Mouse (Mus musculus) liver, embryonic 12.5 days (tissue): Measurements from ENCODE around the gene Nt5dc2. TPM values are rescaled to one million over a fixed set of nuclear protein-coding genes. Genes with fewer than 3 reads are reported as not detected.

Source experiments
- ATAC-seq: fragments of 200-750 bp; cut with Nextera tagmentation; 2 replicates; pipeline ENCODE4 v1.8.0; 2017; ENCODE audit warnings: moderate number of reproducible peaks, mild to moderate bottlenecking, moderate library complexity
- H3K27ac ChIP-seq: fragments of 300-500 bp; sonication (generic); 2 replicates; pipeline ENCODE4 v1.5.1; 2016; ENCODE audit warnings: mild to moderate bottlenecking
- H3K27me3 ChIP-seq: fragments of 300-500 bp; sonication (generic); replicated peaks from 2 replicates; pipeline ENCODE4 v1.6.1; 2016; ENCODE audit warnings: mild to moderate bottlenecking, moderate library complexity
- H3K36me3 ChIP-seq: fragments of 300-500 bp; sonication (generic); 2 replicates; pipeline ENCODE4 v1.6.1; 2016; ENCODE audit warnings: mild to moderate bottlenecking, moderate library complexity
- H3K4me1 ChIP-seq: fragments of 300-500 bp; sonication (generic); 2 replicates; pipeline ENCODE4 v1.6.1; 2016
- H3K4me2 ChIP-seq: fragments of 300-500 bp; sonication (generic); 2 replicates; pipeline ENCODE4 v1.6.1; 2016; ENCODE audit warnings: mild to moderate bottlenecking, moderate library complexity
- H3K4me3 ChIP-seq: fragments of 300-500 bp; sonication (generic); 2 replicates; pipeline ENCODE4 v1.5.1; 2016; ENCODE audit warnings: mild to moderate bottlenecking, moderate library complexity
- H3K9ac ChIP-seq: fragments of 300-500 bp; sonication (generic); 2 replicates; pipeline ENCODE4 v1.6.1; 2016; ENCODE audit warnings: mild to moderate bottlenecking, moderate library complexity
- H3K9me3 ChIP-seq: fragments of 300-500 bp; sonication (generic); replicated peaks from 2 replicates; pipeline ENCODE4 v1.6.1; 2016; ENCODE audit warnings: mild to moderate bottlenecking, moderate library complexity
- WGBS: fragments of 180-500 bp; shearing (Covaris S2); methylation state at CpG from one replicate; pipeline ENCODE4 v1.1.7; 2016; ENCODE audit not compliant: insufficient replicate concordance; 5-methylcytosine and 5-hydroxymethylcytosine counted together
- polyA plus RNA-seq: library from polyadenylated mRNA; unstranded; fragments of >200 nt; fragmentation: Nextera tagmentation; extraction: Ambion mirVana; gene quantifications from 2 replicates; pipeline ENCODE4 v1.2.1, GENCODE M21; 2016

Gene Nt5dc2
- polyA plus RNA-seq, 1 experiment from 2014 or later, result 306 TPM

DNA sequence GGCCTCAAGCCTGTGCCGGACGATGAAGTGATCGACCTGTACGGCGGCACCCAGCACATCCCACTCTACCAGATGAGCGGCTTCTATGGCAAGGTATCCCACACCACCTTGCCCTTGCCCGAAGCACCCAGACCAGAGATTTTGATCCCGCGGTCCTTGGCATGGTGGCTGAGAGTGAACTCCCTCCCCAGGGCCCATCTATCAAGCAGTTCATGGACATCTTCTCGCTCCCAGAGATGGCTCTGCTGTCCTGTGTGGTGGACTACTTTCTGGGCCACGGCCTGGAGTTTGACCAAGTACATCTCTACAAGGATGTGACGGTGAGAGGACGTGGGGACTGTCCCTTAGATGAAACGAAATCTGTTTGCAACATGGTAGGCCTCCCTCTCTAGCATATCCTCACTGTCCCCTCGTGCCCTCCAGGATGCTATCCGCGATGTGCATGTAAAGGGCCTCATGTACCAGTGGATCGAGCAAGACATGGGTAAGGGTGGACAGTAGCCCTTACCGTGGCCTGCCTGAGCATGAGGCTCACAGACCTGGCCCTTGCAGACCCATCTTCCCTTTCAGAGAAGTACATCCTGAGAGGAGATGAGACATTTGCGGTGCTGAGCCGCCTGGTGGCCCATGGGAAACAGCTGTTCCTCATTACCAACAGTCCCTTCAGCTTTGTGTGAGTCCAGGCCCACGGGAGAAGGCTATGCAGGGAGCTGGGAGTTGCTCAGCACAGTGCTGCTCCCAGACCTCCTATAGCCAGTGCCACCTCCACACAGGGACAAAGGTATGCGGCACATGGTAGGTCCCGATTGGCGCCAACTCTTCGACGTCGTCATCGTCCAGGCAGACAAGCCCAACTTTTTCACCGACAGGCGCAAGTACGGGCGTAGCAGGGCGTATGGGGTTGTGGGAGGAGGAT is 4.9 kb downstream of the Nt5dc2 start:
- H3K9ac ChIP-seq, result no peak overlapping the region
- 89% methylated on average over 34 of the region's 34 CpGs for WGBS
- no peak overlapping the region for H3K27ac ChIP-seq
- peaks cover 26% of the 10 kb centered on the region for H3K4me1 ChIP-seq
- H3K4me3 ChIP-seq, result no peak overlapping the region
- no peak overlapping the region for H3K4me2 ChIP-seq
- H3K36me3 ChIP-seq, result peaks cover 78% of the 10 kb centered on the region
- no peaks in the 10 kb centered on the region for H3K27me3 ChIP-seq
- ATAC-seq, result no peak
- H3K9me3 ChIP-seq, result no peaks in the 10 kb centered on the region

GRCm38 (mm10) chr14:31136411-31137280 is 5.8 kb downstream of the Nt5dc2 start:
- 84% methylated on average over 26 of the region's 26 CpGs for WGBS
- ATAC-seq, result no peak
- no peaks in the 10 kb centered on the region for H3K27me3 ChIP-seq
- H3K4me3 ChIP-seq, result no peak overlapping the region
- no peak overlapping the region for H3K4me2 ChIP-seq
- H3K9me3 ChIP-seq, result no peaks in the 10 kb centered on the region
- peaks cover 87% of the 10 kb centered on the region for H3K36me3 ChIP-seq
- H3K4me1 ChIP-seq, result peaks cover 22% of the 10 kb centered on the region
- no peak overlapping the region for H3K27ac ChIP-seq
- no peak overlapping the region for H3K9ac ChIP-seq

DNA sequence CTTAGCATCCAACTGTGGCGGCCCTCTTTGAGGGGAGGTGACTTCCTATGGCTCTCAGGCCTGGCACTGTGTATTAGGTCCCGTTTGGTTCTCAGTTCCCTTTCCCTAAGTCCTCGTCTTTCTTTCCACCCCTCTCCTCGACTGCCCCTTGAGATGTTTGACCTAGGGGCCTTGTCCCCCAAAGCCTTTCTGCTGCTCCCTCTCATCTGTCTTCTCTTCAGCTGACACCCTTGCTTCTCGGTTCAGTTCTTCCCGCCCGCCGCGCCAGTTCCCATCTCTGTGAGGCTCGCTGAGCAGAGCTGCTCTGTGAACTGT is 6.4 kb downstream of the Nt5dc2 start:
- 77% methylated on average over 10 of the region's 10 CpGs for WGBS
- Histone ChIP-seq H3K36me3 (peaks cover 93% of the 10 kb centered on the region), H3K9me3 (peaks cover 4% of the 10 kb centered on the region; the same call in 1 of the 2 replicates), H3K4me1 (peaks cover 17% of the 10 kb centered on the region), H3K27ac (no peak overlapping the region), H3K9ac (no peak overlapping the region), H3K27me3 (no peaks in the 10 kb centered on the region), H3K4me3 (no peak overlapping the region), H3K4me2 (no peak overlapping the region)
- ATAC-seq, result no peak

DNA sequence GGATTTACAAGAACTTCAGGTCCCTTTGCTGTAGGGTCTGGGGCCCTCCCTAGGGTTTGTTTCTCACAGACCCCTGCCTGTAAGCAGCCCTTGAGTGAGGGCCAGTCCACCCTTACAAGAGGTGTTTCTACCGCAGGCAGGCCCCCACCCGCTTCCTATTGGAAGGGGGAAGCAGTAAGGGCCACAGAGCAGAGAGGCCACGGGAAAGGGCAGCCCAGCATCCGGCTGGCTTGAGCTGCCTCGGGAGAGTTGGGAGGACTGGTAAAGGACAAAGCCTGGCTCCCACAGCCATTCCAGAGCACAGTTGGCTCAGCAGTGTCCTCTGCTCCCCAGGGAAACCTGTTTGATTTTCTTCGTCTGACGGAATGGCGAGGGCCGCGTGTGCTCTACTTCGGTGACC is 6.9 kb downstream of the Nt5dc2 start:
- H3K27ac ChIP-seq, result no peak overlapping the region
- no peak for ATAC-seq
- H3K4me3 ChIP-seq, result no peak overlapping the region
- H3K4me2 ChIP-seq, result no peak overlapping the region
- WGBS, result 74% methylated on average over 11 of the region's 11 CpGs
- H3K9ac ChIP-seq, result no peak overlapping the region
- peaks cover 8% of the 10 kb centered on the region; the same call in 1 of the 2 replicates for H3K9me3 ChIP-seq
- H3K4me1 ChIP-seq, result peaks cover 11% of the 10 kb centered on the region
- H3K27me3 ChIP-seq, result no peaks in the 10 kb centered on the region
- peaks cover 98% of the 10 kb centered on the region for H3K36me3 ChIP-seq

GRCm38 (mm10) chr14:31138219-31138896 is 7.5 kb downstream of the Nt5dc2 start:
- no peak overlapping the region for H3K4me2 ChIP-seq
- H3K27ac ChIP-seq, result no peak overlapping the region
- no peak overlapping the region for H3K4me3 ChIP-seq
- no peak overlapping the region for H3K9ac ChIP-seq
- H3K36me3 ChIP-seq, result peaks cover 99% of the 10 kb centered on the region
- H3K27me3 ChIP-seq, result no peaks in the 10 kb centered on the region
- peaks cover 8% of the 10 kb centered on the region; the same call in 1 of the 2 replicates for H3K9me3 ChIP-seq
- no peak for ATAC-seq
- H3K4me1 ChIP-seq, result peaks cover 5% of the 10 kb centered on the region
- WGBS, result 83% methylated on average over 24 of the region's 35 CpGs

GRCm38 (mm10) chr14:31138897-31139429 is 8.1 kb downstream of the Nt5dc2 start:
- H3K4me3 ChIP-seq, result no peak overlapping the region
- no peaks in the 10 kb centered on the region for H3K4me1 ChIP-seq

GRCm38 (mm10) chr14:31139666-31140065 is 8.8 kb downstream of the Nt5dc2 start:
- WGBS, result 47% methylated on average over 12 of the region's 12 CpGs
- no peak for ATAC-seq
- Histone ChIP-seq H3K9ac (no peak overlapping the region), H3K27ac (no peak overlapping the region), H3K27me3 (no peaks in the 10 kb centered on the region), H3K36me3 (peaks cover 92% of the 10 kb centered on the region), H3K4me2 (no peak overlapping the region), H3K4me1 (no peaks in the 10 kb centered on the region), H3K9me3 (peaks cover 8% of the 10 kb centered on the region; the same call in 1 of the 2 replicates), H3K4me3 (no peak overlapping the region)

More at GRCm38 (mm10) chr14:31138897-31139429, 8.1 kb downstream of the Nt5dc2 start:
- Histone ChIP-seq H3K27me3 (no peaks in the 10 kb centered on the region), H3K9ac (no peak overlapping the region), H3K27ac (no peak overlapping the region), H3K36me3 (peaks cover 99% of the 10 kb centered on the region), H3K9me3 (peaks cover 8% of the 10 kb centered on the region; the same call in 1 of the 2 replicates), H3K4me2 (no peak overlapping the region)
- WGBS, result 82% methylated on average over 9 of the region's 9 CpGs
- ATAC-seq, result no peak

GRCm38 (mm10) chr14:31140141-31140540 is 9.3 kb downstream of the Nt5dc2 start:
- Histone ChIP-seq H3K36me3 (peaks cover 87% of the 10 kb centered on the region), H3K4me1 (no peaks in the 10 kb centered on the region), H3K9ac (no peak overlapping the region), H3K4me3 (no peak overlapping the region), H3K9me3 (peaks cover 8% of the 10 kb centered on the region; the same call in 1 of the 2 replicates), H3K27me3 (no peaks in the 10 kb centered on the region), H3K4me2 (no peak overlapping the region), H3K27ac (no peak overlapping the region)
- WGBS, result 83% methylated on average over 15 of the region's 15 CpGs
- ATAC-seq, result no peak

DNA sequence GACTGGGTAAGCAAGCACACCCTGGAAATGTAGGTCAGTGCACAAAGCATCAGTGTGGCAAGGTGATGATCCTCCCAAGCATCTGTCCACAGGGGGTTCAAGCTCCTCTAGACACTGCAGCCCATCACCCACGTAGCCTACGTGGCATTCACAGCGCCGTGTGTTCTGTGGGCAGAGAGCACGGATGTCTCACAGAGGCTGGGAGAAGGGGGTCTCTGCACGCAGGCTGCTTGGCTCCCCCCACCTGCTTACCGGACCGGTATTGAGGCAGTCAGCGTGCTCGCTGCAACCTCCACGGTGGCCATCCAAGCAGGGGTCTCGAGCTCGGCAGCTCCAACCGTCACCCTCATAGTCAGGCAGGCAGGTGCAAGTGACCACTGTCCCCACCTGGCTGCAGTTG is 10.2 kb downstream of the Nt5dc2 start:
- Histone ChIP-seq H3K9me3 (peaks cover 8% of the 10 kb centered on the region; the same call in 1 of the 2 replicates), H3K27me3 (no peaks in the 10 kb centered on the region), H3K36me3 (peaks cover 78% of the 10 kb centered on the region), H3K27ac (no peak overlapping the region), H3K4me1 (no peaks in the 10 kb centered on the region), H3K4me3 (no peak overlapping the region), H3K4me2 (no peak overlapping the region), H3K9ac (no peak overlapping the region)
- 92% methylated on average over 14 of the region's 14 CpGs for WGBS
- no peak for ATAC-seq

GRCm38 (mm10) chr14:31145694-31146093 is 14.8 kb downstream of the Nt5dc2 start:
- H3K4me1 ChIP-seq, result no peaks in the 10 kb centered on the region
- no peak overlapping the region for H3K4me3 ChIP-seq
- H3K27ac ChIP-seq, result no peak overlapping the region
- peaks cover 38% of the 10 kb centered on the region for H3K36me3 ChIP-seq
- peaks cover 8% of the 10 kb centered on the region; the same call in 1 of the 2 replicates for H3K9me3 ChIP-seq
- H3K27me3 ChIP-seq, result peaks cover 13% of the 10 kb centered on the region; the same call in 1 of the 2 replicates
- H3K4me2 ChIP-seq, result no peak overlapping the region
- WGBS, result 84% methylated on average over 11 of the region's 11 CpGs
- ATAC-seq, result no peak
- H3K9ac ChIP-seq, result no peak overlapping the region
